Mouse (Mus musculus) stomach, postnatal 0 days (tissue): ENCODE measurements around the gene Lrrc71.

Experiments
- CTCF ChIP-seq: IDR thresholded peaks from 2 replicates; pipeline ENCODE4 v1.5.1; 2016; ENCODE audit warnings: antibody characterized with exemption, low read depth, mild to moderate bottlenecking, moderate library complexity
- EP300 ChIP-seq: optimal IDR thresholded peaks from 2 replicates; pipeline ENCODE3; 2016; ENCODE audit warnings: antibody characterized with exemption

GRCm38 (mm10) chr3:87763683-87764289, 15.4 kb upstream of the Lrrc71 start:
- TF ChIP-seq CTCF (no peak), EP300 (no peak)
